Mouse (Mus musculus): Measurements from ENCODE around the gene Brd3os.

The Brd3os gene

GRCm38 (mm10) chr2:27469292-27469990 lies 27.3 kb downstream of the Brd3os start:
- no peak for DNase-seq

DNA sequence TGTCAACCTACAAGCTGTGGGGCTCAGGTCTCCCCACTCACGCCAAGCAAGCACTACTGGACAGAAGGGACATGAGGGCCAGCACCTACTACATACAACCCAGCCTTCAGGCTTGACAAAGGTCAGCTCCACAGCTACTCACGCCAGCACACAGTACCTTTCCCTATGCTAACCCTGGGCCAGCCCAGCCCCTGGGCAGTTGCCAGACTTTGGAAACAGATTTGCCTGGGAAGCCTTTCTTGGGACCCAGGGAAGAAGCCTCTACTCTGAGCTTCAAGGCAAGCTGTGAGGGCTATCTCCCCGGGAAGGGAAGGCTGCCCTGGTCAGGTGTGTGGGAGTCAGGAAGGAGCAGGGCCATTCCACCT lies 27.8 kb downstream of the Brd3os start:
- no peak for DNase-seq

- no peak for DNase-seq
Observed at GRCm38 (mm10) chr2:27470535-27470934, 28.4 kb downstream of the Brd3os start.

DNA sequence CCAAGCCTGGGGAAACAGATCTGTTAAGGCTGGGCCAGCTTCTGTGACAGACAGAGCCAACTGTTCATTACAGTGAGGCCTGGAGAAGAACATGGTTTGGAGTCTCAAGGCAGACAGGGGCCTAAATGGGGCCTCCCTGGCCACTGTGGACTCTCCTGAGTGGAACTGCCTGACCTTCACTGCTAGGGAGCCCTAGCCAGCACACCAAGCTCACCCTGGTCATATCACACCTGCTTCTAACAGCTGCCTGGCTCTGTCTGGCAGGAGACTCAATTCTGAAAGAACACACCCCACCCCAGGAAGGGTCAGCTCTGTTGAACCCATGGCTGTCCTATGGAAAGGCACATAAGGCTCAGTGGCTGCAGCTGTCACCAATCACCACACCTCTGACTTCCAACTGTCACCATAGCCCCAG lies 29.1 kb downstream of the Brd3os start:
- DNase-seq = no peak

- DNase-seq = no peak
Observed at GRCm38 (mm10) chr2:27473061-27473765, 31.1 kb downstream of the Brd3os start.

DNA sequence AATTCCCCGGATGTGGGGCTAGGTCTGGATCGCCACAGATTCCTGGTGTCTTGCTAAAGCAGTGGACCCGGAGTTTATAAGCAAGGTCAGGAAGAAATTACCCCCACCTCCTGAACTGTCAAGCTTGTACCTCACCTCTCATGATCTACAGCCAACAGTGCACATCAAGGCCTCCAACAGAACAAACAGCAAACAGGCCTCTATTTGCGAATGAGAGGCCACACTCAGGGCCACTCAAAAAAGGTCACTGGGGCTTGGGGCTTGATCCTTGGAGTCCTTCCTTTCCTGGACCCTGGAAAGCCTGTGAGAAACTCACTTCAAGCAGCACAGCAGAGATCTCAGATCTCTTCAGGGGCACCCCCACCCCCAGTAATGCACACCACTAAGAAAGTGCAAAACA lies 31.8 kb downstream of the Brd3os start:
- no peak for DNase-seq

GRCm38 (mm10) chr2:27474621-27475484 lies 32.7 kb downstream of the Brd3os start:
- DNase-seq = peak; percentile 43

GRCm38 (mm10) chr2:27475495-27476302 lies 33.6 kb downstream of the Brd3os start:
- DNase-seq = peak; percentile 92

GRCm38 (mm10) chr2:27476303-27477192 lies 34.4 kb downstream of the Brd3os start:
- peak; percentile 24 for DNase-seq

DNA sequence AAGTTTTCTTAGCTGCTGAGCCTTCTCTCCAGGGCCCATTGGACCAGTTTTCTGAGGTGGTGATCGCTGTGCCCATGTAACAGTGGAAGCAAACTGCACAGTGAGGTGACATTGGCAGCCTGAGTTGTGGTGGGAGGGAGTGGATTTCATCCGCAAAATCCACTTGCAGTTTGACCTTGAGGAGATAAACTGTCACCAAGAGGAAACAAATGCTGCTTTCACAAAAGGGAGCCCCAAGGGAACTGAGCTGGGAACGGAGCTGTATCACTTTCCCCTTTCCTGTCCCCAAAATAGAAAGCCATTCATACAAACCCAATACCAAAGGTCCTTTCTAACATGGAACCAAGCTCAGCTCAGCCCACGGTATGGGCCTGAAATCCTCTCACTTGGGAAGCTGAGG lies 37.7 kb downstream of the Brd3os start:
- no peak for DNase-seq

- DNase-seq = no peak
Observed at GRCm38 (mm10) chr2:27480367-27480766, 38.2 kb downstream of the Brd3os start.

DNA sequence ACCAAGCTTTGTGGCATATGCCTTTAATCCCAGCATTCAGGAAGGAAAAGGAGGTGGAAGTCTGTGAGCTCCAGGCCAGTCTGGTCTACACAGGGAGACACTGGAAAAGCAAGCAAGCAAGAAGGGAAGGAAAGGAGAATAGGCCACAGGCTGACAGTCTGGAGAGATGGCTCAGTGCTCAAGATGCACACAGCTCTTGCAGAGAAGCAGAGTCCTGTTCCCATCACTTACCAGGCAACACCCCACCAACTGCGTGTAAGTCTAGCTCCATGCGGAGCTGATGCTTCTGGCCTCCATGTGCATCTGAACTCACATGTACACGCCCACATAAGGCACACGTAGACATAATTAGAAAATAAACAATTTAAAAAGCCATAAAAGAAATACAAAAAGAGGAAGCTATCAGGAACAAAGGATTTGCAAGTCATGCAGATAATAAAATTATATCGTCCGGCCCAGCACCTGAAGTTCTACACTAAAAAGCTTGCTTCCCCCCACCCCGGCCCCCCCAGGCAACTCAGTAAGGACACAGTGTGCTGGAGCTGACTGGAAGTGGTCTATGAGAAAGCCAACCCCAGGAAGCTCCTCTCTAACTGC lies 40.2 kb downstream of the Brd3os start:
- no peak for DNase-seq

GRCm38 (mm10) chr2:27486725-27487124 lies 44.6 kb downstream of the Brd3os start:
- no peak for DNase-seq

DNA sequence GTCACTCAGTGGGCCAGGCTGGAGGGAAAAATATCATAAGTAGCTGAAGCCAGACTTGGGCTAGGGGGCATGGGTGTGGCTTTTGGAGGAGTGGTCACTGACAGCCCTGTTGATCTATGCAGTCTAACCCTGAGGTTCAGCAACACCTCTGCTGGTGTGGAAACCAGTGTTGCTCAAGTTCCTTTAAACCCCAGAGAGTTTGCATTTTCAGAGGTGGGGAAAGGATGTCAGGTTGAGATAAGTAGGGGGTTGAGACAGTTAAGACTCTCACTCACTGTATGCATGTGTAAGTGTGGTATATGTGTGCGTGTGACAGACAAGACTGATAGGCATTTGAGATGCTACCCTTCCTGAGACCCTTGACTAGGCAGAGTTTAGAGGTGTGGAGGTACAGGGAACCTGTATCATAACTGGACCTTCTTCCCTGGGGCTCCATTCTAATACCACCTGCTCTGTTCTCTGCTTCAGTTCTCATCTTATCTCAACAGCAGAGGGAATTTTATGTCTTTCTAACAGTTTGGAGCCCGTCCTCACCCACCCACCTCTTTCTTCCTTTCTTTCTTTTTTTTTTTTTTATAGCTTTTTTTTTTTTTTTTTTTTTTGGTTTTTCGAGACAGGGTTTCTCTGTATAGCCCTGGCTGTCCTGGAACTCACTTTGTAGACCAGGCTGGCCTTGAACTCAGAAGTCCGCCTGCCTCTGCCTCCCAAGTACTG lies 45.4 kb downstream of the Brd3os start:
- no peak for DNase-seq

DNA sequence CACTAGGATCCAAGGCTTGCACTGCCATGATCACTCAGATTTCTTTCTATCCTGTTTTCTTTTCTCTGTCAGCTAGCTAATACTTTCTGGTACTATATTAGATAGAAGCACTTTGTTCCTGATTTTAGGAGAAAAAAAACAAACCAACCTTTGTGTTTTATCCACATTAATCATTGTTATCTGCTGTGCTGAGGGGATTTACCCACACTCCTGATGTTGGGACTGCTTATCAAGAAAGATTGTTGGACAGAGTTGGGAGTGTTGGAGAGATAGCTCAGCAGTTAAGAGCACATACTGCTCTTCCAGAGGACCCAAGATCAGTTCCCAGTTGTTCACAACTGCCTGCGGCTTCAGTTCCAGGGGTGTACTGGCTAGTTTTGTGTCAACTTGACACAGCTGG lies 46.2 kb downstream of the Brd3os start:
- no peak for DNase-seq

- no peak for DNase-seq
Observed at GRCm38 (mm10) chr2:27490939-27491338, 48.8 kb downstream of the Brd3os start.
